Mouse (Mus musculus): ENCODE results near the gene Tssc4.
A peak's percentile ranks its signal among the peaks of the same experiment; 100 is the strongest.

Gene Tssc4

DNA sequence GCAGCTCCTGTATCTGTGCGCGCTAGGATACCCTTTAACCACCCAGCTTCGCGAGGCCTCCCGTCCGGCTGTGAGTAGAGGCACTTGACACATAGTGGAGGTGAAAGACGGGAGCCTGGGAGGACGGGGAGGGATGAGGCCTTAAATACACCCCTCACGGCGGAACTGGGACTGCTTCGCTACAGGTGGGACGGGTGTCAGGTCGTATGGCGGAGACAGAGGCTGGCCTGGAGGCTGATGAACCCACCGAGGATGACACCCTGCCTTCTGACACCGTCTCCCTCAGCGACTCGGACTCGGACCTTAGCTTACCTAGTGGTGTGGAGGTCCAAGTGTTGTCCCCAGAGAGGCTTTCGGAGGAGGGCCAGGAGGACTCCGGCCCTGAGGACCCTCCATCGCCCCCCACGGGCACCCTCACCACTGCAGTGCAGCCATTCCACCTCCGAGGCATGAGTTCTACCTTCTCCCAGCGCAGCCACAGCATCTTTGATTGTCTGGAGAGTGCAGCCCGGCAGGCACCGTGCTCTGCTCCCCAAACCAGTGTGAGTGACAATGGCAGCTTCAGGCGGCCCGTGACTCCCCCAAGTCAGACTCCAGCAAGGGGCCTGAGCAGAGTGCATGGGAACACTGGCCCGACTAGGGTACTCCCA is 827 bp downstream of the Tssc4 start:
- peak in 1 of 2 experiments; percentile 34 for DNase-seq

DNA sequence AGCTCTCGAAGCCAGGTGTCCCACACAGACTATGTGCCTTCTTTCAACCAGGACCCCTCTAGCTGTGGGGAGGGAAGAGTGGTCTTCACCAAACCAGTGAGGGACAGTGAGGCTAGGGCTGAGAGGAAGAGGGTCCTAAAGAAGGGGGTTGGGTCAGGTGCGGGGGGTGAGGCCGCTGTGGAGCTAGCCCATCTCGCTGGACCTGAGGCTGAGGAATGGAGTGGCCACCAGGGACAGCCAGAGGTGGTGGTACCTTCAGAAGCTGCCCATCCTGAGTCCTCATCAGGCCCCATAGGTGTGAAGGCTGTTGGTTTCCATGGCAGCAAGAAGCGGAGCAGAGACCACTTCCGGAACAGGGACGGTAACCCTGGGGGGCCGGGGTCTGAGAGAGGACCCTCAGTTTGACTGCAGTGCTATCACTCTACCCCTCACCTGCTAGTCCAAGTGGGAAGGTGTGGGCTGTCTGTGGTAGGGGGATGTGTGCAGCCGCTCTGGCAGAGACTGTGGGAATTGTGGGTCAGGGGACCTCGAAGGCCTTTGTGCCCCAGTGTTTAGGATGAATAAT is 1.5 kb downstream of the Tssc4 start:
- no peak for DNase-seq

DNA sequence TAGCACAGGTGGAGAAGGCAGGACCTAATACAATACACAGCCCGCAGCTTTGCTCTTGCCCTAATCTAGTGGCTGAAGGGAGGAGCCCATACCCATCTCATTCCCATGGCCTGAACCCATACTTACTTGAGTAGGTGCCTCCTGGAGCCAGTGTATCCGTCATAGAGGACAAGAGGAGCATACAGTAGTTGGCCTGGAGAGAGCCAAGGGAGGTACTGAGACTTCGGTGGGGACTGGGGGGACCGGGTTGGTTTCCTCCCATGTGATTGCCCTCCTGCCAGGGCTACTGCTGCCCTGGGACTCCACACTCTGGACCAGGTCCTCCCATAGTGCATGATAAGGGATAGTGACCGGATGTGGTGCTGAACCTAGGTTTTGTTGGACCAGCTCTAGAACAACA is 3.6 kb downstream of the Tssc4 start:
- DNase-seq, result no peak

DNA sequence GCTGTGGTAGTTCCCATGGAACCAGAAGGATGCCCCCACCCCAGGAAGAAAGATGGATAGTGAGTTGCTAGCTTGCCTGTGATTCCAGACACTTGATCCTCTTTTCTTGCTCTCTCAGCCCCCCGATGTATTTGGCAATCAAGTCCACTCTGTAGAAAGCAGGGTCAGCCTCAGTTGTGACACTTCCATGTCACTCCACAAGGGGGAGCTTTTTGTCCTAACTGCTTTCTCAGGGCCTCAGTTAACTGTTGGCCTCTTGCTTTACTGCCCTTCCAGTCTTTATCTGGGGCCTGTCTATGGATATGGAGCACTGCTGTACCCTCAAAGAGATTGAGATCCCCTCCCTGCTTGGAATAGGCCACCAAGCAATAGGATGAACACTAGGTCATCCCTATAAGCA is 4.0 kb downstream of the Tssc4 start:
- DNase-seq, result peak in 1 of 2 experiments; percentile 64

DNA sequence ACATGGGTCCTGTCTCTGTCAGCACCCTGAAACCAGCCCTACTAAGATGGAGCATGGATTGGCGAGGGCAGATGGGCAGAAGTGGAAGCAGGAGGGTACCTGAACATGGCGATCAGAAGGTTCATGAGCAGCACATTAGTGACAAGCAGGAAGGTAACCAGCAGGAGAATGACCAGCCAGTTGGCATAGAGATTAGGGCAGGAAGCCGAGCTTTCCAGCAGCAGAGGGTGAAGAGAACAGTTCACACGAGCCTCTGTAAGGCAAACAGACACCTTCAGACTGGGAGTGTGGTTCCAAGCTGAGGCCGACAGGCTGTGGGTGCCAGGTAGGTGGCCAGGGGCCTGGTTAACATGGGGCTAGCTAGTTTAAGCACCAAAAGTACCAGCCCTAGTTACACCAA is 6.3 kb downstream of the Tssc4 start:
- no peak for DNase-seq

DNA sequence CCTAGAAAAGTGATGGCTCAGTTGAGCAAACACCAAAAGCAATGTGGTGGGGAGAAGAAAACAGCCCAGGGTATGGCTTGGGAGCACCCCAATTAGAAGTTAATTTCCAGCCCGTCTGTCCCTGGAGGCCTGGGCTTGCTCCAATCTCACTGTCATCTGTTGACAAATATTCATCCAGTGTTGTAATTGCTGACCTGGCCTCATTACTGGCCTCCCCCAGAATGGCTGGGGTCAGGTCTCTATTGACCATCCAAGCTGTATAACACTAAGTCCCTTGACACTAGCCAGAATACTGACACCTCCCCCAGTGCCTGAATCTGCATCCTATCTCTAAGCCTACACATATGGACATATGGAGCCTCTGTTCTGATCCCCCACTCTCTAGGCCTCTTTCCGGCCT is 8.3 kb downstream of the Tssc4 start:
- DNase-seq, result no peak

DNA sequence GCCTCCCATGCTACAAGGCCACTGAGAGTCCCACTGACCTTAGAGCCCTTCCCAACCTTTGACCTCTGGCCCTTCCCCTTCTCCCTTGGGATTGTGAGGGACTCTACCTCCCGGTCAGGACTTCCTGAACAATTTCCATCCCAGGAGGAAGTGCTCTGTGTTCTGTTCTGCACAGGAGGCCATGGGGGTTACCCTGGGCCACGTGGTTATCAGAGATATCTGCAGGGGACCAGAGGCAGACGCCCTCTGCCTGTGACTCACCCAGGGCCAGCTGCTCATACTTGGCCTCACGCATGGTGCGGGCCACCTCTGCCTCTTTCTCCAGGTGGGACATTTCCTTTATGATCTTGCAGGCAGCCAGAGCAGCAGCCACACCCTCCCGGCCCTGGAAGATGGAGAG is 13.0 kb downstream of the Tssc4 start:
- no peak for DNase-seq

DNA sequence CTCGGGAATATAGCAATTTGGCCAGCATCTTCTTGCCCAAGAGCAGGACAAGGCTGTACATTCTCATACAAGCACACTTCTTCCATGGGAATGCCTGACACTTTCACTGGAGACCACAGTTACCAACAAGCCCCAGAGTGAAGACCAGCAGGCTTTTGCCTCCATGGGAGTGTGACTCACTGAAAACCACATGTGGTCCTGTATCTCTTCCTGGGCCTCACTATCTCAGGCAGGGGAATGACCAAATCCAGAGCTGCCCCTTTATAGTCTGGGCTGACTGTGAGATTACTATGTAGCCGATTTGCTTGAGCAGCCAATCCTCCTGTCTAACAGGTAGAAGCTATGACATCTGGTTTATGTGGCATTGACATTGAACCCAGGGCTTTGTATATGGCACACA is 14.7 kb downstream of the Tssc4 start:
- DNase-seq, result no peak

DNA sequence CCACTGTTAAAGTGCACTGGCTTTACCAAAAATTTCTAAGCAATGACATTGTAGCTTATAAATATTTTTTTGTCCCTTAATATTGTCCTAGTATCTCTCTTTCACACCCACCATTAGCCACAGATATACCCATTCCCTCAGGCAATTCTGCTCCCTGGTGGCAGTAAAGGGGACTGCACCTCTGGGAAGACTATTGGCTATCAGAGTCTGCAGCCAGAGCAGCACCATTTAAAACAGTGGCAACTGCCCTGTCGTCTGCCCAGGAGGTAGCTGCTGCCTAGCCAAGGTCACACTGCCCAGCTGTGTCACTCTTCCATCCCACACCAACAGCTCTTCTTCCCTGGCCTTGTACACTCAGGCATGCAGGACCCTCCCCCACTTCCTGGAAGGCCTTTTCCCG is 17.3 kb downstream of the Tssc4 start:
- DNase-seq, result peak; percentile 55 to 89

DNA sequence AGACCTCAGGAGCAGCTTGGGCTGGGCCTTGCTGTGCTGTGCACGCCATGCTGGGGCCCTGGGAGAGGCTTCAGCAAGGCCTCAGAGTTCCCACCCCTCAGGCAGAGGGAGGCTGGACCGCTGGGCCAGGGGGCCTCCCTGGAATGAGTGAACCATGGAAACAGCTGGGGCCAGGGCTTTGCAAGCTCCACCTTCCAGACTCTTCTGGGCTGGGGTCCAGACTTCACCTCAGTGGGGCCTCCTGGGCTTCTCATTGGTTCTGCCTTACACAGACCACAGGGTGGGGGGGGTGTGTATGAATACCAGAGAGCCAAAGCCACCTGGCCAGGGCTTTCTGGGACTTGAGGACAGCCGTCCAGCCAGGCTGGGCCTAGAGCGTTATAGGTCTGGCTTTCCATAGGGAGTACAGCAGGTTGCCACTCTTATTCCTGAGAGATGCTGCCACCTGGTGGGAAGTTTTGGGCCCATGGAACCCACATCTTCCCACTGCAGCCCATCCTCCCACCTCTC is 18.1 kb downstream of the Tssc4 start:
- peak; percentile 64 to 83 for DNase-seq

DNA sequence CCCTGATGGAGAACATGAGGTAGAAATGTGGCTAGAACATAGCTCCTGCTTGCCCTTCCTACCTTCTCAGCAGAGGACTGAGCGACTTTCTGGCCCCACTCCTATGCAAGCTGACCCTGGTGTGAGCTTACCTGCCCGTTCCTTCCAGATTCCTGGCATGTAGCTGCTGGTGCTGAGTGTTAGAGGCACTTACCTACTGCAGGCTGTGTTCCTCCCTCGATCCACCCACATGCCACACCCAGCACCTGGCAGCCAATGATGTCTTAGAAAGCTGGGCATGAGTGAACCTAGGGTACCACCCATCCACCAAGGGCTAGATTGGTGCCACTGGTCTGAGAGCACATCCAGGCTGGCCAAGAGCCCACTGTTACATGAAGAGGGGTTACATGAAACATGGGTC is 24.8 kb downstream of the Tssc4 start:
- no peak for DNase-seq

DNA sequence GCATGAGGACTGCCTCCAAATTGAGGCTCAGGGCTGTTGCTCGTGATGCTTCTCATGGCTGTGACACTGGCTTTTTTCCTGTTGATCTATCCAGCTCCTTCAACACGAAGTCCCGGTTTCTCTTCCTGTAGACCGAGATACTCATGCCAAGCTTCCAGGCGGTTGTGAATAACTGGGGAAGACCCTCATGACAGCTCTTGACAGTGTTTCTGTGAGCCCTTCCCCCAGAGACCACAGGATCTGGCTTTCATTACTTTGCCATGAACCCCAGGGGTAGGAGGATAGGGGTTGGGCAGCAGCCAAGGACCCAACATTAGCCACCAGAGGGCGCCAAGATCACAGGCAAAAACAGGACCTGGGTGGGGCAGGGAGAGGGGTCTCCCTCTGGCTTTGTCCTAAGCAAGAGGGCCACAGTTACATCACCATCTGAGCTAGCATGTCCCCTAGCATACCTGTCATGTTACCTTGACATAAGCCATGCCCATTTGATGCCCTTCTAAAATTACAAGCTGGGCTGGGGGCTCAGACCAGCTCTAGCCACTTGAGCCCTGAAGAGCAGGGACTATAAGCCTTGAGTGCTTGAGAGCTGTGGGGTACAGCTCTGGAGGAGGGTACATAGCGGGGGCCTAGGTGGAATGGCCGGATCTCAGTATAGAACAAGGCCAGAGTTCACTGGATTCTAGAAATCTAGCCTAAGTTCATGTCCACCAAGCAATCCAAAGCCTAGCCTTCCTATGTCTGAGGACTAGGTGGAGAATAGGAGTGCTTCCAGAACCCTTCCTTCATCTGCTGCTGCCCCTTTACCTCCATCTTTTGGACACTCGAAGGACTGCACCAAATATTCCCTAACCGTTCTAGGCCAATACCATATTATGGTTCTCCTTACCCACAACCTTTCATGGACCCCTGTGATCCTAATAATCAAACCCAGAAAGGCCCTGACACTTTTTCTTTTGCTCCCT is 25.8 kb downstream of the Tssc4 start, which contains the start of gene Trpm5:
Gene Trpm5, minus strand, starts transcription at position 51 of the 962 bp plus-strand sequence.
- peak; percentile 44 to 81 for DNase-seq

DNA sequence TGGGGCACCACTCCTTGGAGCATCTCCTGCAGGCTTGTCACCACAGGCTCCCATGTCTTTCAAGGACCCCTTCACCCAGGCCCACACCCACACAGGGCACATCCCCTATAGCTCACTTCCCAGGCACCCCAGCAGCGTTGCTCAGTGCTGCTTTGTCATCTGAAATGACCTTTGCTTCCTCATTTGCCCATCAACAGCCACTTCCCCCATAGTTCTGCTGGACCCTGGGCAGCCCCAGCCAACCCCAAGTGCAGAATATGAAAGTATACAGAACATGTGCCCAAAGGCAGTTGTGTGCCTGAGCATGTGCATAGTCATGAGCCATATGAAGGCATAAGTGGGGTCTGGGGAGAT is 26.5 kb downstream of the Tssc4 start:
- DNase-seq, result no peak

DNA sequence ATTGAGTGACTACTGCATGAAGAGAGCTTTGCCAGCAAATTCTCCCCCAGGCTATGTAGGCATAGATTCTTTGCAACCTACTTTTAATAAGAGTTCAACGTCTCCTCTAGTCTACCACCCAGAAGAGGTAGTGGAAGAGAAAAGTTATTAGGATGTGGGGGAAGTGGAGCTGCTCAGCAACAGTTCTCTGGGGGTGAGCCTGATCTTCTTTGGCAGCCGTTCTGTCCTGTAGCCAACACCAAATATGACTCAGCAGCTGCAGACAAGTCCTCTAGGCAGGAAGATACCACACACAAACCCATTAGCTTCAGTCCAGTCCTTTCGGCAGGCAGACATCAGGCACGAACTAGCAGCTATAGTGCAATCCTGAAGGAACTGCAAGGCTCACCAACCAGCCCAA is 31.7 kb downstream of the Tssc4 start:
- DNase-seq, result no peak

DNA sequence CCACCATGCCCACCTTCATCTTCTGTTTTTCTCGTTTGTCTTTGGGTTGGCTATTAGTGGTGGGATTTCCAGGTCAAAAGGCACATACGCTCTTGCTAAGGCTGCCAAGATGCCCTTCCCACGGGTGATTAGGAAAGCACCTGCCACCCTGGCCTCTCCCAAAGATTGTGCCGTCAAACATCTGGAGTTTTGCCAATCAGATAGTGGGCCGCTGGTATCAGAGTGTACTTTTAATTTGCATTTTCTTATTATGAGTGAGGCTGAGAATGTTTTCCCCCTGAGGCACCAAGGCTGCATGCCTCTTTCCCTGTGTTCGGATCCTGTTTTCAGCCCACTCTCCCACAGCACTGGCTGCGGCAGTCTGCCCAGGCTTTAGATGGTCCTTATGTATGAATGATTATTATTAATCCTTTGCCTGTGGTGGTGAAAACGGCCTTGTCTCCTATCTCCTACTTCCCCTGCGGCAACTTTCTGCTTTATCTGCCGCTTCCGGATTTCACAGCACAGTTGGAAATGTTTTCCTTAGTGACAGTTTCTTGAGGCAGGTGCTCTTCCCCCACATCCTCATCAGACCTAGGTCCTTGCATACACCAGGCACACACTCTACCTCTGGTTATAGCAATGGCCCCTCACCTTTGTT is 36.3 kb downstream of the Tssc4 start:
- DNase-seq, result peak; percentile 39 to 66

DNA sequence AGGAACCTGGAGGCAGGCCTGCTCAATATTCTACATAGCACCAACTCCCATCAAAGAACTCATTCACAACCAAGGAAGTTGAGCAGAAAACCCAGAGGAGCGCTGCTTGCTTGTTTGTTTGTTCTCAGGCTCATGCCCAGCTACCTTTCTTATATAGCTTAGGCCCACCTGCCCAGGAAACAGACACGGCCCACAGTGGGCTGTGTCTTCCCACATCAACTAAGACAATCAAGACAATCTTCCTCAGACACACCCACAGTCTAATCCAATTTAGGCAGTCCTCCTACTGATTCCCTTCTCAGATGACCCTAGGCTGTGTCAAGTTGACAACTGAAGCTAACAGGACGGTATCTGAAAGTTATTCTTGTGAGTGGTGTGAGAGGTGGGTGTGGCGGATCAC is 37.0 kb downstream of the Tssc4 start, which contains the start of gene Kcnq1:
Gene Kcnq1, plus strand, starts transcription at position 301 of the 400 bp plus-strand sequence.
- DNase-seq, result no peak

DNA sequence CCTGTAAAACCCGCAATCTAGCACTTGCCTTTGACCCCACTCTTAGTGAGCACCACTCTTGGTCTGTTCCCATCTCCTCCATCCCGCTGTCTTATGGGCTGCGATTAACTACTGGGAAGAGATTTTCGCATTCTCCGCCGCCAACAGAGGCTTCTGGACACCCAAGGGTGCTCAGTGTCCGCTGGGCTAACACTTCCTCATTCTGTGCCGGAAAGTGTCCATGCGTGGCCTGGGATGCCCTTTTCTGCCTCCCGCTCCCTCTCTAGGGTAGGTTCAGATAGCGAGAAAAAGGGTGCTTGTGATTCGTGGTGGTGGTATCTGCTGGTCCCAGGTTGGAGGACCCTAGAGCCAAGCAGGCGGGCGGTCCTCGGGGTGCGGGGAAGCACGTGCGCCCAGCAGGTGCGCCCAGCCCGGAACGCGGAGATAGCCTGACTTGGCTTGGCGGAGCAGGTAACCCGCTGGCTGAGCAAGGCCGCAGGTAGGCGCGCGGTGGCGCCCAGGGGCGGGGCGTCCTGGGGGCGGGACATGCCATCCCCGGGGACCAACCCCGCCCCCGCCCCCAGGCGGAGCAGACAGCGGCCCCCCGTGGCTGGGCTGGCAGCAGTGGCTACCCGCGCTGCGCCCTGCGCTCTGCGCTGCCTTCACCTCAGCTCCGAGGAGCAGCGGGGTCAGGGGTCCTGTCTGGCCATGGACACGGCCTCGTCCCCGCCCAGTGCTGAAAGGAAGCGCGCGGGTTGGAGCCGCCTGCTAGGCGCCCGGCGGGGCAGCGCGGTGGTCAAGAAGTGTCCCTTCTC is 37.8 kb downstream of the Tssc4 start:
- DNase-seq, result peak; percentile 79 to 87

DNA sequence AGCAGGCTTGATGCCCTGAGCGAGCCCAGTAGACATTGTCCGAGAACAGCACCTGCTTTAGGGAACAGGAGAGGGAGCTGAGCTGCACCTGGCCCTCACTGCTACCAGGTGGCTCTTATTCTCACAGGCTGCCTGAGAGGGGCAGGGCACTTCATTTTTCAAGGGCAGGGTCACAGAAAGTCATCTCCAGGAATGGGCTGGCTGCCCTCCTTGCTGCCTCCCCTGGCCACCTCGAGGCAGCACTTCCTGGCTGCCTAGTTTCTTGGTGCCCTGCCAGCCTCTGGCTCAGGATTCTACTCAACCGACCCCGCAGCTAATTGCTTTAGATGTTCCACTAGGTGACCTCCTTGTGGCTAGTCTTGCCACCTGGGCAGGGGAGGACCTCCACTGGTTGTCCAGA is 39.2 kb downstream of the Tssc4 start:
- peak; percentile 74 to 82 for DNase-seq

DNA sequence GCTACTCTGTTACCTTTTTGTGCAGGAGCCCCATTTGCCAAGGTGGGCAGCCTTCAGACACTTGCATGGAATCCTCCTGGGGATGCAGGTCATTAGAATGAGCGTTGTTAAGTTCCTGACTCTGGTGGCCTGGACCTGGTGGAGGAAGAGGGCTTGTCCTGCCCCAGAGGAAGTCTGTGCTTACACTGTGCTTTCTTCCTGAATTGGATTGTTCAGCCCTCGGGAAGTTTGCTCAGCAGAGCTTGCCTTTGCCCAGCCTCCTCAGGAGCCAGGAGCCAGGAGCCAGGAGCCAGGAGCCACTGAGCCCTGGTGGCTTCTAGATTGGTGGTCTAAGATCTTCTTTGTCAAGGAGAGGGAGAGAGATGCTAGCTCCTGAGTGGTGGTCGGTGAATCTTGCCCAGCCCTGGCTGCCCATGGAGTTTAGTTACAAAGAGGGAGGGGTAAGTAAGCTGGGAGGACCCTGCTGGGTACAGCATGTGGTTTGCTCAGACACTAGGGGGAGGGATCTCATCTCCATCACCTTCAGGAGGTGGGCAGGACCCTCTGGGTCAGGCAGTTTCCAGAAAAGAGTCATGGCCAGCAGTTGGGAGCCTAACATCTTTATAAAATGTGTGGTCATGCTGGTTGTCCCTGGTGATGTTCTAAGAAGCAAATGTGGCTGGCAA is 40.1 kb downstream of the Tssc4 start:
- DNase-seq, result no peak

DNA sequence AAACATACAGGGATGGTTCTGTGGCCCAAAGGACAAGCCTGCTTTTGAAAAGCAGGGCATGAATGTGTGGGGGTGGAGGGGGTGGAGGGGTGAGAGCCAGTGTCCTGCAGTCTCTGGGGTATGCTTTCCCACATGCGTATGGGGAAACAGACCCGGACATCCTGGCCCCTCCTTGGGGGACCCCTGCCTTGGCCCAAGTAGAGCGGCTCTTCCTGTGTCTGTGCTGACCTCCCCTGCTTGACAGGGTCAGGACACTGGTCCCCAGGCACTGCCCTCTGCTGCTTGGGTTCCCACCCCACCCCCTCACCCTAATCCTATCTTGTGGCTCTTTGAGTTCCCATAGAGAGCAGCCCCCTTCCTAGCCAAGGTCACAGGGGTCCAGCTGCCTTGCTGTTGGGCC is 40.6 kb downstream of the Tssc4 start:
- DNase-seq, result no peak

DNA sequence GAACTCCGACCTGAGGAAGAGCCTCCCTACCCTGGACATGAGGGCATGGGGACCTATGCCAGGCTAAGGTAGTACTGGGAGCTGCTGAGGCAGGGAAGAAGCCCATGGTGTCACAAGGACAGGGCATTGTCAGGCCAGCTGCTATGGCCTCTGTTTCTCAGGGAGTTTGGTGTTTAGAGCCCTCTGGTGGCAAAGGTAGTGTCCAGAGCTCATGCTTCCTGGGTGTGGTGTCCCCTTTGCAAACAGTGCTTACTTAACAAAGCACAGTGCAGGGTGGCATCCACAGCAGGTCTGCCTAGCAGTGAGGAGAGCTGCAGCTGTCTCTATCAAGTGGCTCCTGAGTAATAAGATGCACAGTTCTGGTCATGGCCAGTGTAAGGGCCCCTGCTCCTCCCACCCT is 41.8 kb downstream of the Tssc4 start:
- no peak for DNase-seq

DNA sequence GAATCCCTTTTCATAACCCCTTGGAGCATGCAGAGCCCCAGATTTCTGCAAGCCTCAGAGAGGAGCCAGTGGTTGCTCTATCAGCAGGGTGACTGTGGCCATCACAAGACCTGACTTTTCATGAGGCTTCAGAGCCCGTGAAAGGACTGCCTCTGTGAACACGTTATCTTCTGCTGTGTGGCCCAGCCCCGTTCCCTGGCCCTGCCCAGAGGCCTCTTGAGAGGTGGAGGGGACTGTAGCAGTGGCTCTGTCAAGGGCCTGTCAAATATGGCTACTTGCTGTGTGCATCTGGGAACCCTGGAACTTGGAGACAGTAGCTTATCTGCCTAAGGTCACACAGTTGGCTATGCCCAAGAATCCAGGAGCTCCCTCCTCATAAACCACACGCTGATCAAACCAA is 42.7 kb downstream of the Tssc4 start:
- no peak for DNase-seq
